Mouse (Mus musculus) hindbrain, embryonic 16.5 days (tissue): ENCODE results near the gene Cpsf4l. TPM values are rescaled to one million over a fixed set of nuclear protein-coding genes. Genes with fewer than 3 reads are reported as not detected.

Experiments
- ATAC-seq: fragments of 200-750 bp; cut with Nextera tagmentation; 2 replicates; pipeline ENCODE4 v1.8.0; 2017; ENCODE audit warnings: moderate TSS enrichment, moderate library complexity
- H3K27ac ChIP-seq: fragments of 300-500 bp; sonication (generic); 2 replicates; pipeline ENCODE4 v1.5.1; 2014; ENCODE audit warnings: low read depth, mild to moderate bottlenecking, control low read depth, low read length, moderate library complexity
- H3K27me3 ChIP-seq: fragments of 300-500 bp; sonication (generic); replicated peaks from 2 replicates; pipeline ENCODE4 v1.6.1; 2014; ENCODE audit warnings: low read length; ENCODE audit not compliant: control insufficient read depth, insufficient read depth
- H3K36me3 ChIP-seq: fragments of 300-500 bp; sonication (generic); 2 replicates; pipeline ENCODE4 v1.6.1; 2014; ENCODE audit warnings: mild to moderate bottlenecking, low read length, moderate library complexity, mixed read lengths; ENCODE audit not compliant: control insufficient read depth, insufficient read depth
- H3K4me1 ChIP-seq: fragments of 300-500 bp; sonication (generic); 2 replicates; pipeline ENCODE4 v1.6.1; 2014; ENCODE audit warnings: low read depth, low read length; ENCODE audit not compliant: control insufficient read depth, insufficient read depth
- H3K4me2 ChIP-seq: fragments of 300-500 bp; sonication (generic); 2 replicates; pipeline ENCODE4 v1.6.1; 2014; ENCODE audit warnings: mild to moderate bottlenecking, low read length, control low read depth, moderate library complexity
- H3K4me3 ChIP-seq: fragments of 300-500 bp; sonication (generic); 2 replicates; pipeline ENCODE4 v1.5.1; 2014; ENCODE audit warnings: mild to moderate bottlenecking, low read length, control low read depth, moderate library complexity
- H3K9ac ChIP-seq: fragments of 300-500 bp; sonication (generic); 2 replicates; pipeline ENCODE4 v1.6.1; 2014; ENCODE audit warnings: low read depth, mild to moderate bottlenecking, control low read depth, low read length, moderate library complexity
- H3K9me3 ChIP-seq: fragments of 300-500 bp; sonication (generic); 2 replicates; pipeline ENCODE4 v1.6.1; 2014; ENCODE audit warnings: mild to moderate bottlenecking, low read length, moderate library complexity; ENCODE audit not compliant: control insufficient read depth
- WGBS: fragments of 180-500 bp; shearing (Covaris S2); extraction: QIAGEN DNeasy Blood & Tissue Kit; methylation state at CpG from one replicate; pipeline ENCODE4 v1.1.7; 2014; 5-methylcytosine and 5-hydroxymethylcytosine counted together
- polyA plus RNA-seq: library from polyadenylated mRNA; unstranded; fragments of >200 nt; fragmentation: Nextera tagmentation; extraction: Ambion mirVana; gene quantifications from 2 replicates; pipeline ENCODE4 v1.2.1, GENCODE M21; 2015

Cpsf4l gene
- polyA plus RNA-seq, 1 experiment from 2014 or later = 0.19 TPM

DNA sequence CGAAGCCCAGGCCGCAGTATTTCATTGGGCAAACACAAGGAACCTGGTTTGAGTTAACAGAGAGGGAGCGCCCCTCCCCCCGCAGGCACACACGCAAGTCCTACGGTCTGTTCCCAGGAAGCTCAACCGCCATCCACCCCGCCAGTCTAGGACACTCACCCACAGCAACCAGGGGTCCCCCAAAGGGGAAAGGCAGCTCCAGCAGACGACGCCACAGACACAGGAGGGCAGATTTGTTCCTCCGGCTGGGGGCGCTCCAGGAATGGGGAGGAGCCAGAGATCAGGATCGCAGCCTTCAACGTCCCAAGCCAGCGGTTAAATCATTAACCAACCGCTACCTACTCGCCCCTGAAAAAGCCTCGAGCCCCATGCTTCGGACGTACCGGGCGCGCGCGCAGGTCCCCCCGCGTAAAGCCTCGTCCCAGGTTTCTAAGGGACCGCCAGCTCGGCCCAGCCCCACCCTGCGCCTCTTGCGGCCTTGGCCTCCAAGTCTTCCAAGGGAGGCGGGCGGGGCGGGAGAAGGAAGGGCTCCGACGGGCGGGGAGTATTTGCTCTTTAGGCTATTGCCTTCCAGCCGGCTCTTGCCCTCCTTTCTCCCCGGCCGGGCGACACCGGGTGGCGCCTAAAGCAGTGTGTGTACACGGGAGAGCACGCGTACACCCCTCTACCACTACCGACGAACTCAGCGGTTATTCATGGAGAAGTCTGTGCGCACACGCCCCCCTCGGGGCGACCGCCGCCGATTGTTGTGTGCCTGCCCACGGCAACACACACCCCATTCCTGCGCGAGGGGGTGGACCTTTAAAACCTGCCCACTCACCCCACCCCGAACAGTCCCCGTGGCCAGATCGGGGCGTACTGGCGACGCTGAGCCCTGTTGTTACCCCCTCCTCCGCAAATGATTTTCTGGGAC, 41.0 kb upstream of the Cpsf4l start:
- H3K36me3 ChIP-seq = no peaks in the 10 kb centered on the region
- peak overlapping the region; percentile 94 for H3K4me3 ChIP-seq
- peak overlapping the region; percentile 97 for H3K27ac ChIP-seq
- H3K4me1 ChIP-seq = peaks cover 35% of the 10 kb centered on the region
- H3K4me2 ChIP-seq = peak overlapping the region; percentile 90
- no peaks in the 10 kb centered on the region for H3K27me3 ChIP-seq
- WGBS = under 1% methylated on average over 64 of the region's 67 CpGs
- peak overlapping the region; percentile 99 for H3K9ac ChIP-seq
- peak; percentile 46 for ATAC-seq
- H3K9me3 ChIP-seq = no peaks in the 10 kb centered on the region

DNA sequence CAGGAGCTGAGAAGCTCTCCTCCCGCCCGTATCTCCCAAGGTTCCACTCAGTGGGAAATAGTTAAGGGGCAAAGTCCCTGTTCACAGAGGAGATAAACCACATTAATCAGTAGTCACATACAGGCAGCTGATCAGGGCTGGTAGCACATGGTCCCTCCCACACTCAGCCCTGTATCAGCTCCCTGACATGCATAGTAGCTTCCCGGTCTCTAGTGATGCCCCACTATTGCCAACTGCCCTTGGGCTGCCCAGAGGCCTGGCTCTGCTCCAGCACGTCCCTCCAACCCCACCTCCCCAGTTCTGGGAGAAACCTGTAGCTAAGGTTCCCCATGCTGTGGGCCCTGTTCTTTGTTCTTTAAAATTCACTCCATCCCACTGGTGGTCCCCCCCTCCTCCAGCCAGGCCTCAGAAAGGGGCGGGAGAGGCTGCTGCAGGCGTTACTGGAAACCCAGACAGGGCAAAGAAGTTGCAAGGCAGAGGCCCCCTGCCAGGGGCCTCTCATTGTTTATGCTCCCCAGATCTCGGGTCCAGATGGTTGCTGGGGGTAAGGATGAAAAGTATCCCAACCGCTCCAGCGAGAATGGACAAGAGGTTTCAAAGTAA, 40.0 kb upstream of the Cpsf4l start:
- no peaks in the 10 kb centered on the region for H3K27me3 ChIP-seq
- H3K9me3 ChIP-seq = no peaks in the 10 kb centered on the region
- peak overlapping the region; percentile 94 for H3K4me3 ChIP-seq
- WGBS = 1% methylated on average over 9 of the region's 9 CpGs
- H3K4me2 ChIP-seq = peak overlapping the region; percentile 90
- peak overlapping the region; percentile 97 for H3K27ac ChIP-seq
- peak; percentile 32; the same call in 1 of the 2 replicates for ATAC-seq
- H3K9ac ChIP-seq = peak overlapping the region; percentile 99
- H3K36me3 ChIP-seq = no peaks in the 10 kb centered on the region
- peaks cover 35% of the 10 kb centered on the region for H3K4me1 ChIP-seq

DNA sequence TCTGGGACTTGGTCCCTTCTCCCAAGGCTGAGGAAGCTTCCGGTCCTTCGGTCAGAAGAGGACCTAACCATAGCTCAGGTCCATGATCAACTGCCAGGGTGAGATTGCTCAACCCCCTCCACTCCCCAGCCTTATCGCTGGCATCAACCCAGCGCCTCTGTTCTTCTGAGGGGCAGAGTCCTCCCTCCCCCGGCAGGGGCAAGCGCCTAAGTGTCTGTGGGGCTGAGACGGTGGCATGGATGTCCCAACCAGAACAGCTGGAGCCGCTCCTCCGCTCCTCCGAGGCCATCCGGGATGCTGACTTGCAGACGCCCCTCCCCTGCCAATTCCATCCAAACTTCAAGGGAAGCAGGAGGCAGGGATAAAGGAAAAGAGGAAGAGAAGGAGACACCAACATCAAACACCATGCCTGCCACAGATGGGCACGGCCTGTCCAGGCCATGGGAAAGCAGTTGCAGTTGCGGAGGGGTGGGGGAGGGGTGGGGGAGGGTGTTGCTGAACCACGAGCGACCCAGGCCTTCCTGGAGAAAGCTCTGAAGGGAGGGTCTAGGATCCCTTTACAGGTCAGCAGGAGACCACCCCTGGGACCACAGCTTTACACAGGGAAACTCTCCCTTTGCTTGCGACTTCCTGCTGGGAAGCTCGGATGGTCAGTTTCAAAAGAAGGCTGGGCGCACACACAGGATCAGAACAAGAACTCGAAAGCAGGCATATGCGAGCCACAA, 39.1 kb upstream of the Cpsf4l start:
- H3K36me3 ChIP-seq = no peaks in the 10 kb centered on the region
- peak overlapping the region; percentile 99 for H3K9ac ChIP-seq
- peak overlapping the region; percentile 90 for H3K4me2 ChIP-seq
- peak overlapping the region; percentile 94 for H3K4me3 ChIP-seq
- ATAC-seq = no peak
- peaks cover 35% of the 10 kb centered on the region for H3K4me1 ChIP-seq
- no peaks in the 10 kb centered on the region for H3K9me3 ChIP-seq
- WGBS = 12% methylated on average over 21 of the region's 21 CpGs
- H3K27me3 ChIP-seq = no peaks in the 10 kb centered on the region
- H3K27ac ChIP-seq = peak overlapping the region; percentile 97

DNA sequence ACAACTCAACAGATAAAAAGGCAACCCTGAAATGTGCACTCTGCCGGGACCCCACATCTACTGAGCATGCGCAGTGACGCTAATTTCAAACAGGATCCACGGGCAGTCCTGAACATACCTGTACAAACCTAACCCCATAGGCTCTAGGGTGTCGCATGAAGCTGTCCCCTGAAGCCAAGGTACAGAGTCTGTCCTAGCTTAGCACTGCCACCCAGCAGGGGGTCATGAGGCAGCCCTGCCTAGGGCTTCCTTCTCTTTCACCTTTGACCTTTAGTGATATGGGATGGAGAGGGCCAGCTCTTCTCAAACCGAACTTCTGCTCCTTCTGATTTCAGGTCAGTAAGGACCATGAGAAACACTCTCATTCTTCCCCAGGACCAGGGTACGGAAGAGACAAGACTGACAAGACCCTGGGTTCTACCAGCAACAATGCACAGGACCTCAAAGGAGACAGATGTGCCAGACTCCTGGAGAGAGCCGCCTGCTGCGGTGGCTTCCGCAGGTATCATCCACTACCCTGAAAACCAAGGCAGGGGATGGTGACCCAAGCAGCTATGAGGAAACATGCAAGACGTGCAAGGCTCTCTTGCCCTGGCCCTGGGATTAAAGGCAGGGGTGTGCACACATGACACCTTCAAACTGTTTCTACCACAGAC, 38.0 kb upstream of the Cpsf4l start:
- H3K36me3 ChIP-seq = 0 out of 2 replicates have a peak, but pooled peaks cover 5% of the 10 kb centered on the region

DNA sequence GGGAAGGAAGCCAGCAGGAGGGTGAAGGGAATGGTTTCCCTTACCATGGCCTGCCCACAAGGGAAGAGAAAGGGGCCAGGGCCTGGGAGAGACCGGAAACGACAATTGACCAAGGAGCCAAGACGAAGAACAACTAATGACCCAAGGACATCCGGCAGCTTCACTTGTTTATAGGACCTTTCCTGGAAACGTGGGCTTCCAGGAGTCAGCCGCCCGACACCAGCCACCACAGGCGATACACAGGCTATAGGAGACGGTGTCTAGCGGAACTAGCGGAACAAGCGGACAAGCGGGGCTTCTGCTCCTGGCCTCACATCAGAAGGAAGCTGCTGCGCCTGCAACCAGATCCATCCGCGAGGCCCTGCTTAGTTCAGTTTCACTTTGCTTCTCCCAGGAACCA, 37.2 kb upstream of the Cpsf4l start:
- H3K4me3 ChIP-seq = no peak overlapping the region
- peaks cover 34% of the 10 kb centered on the region for H3K4me1 ChIP-seq
- no peak overlapping the region; the same call in 1 of the 2 replicates for H3K27ac ChIP-seq
- no peaks in the 10 kb centered on the region for H3K9me3 ChIP-seq
- 0 out of 2 replicates have a peak, but pooled peaks cover 5% of the 10 kb centered on the region for H3K36me3 ChIP-seq
- H3K27me3 ChIP-seq = no peaks in the 10 kb centered on the region
- WGBS = 73% methylated on average over 16 of the region's 16 CpGs
- H3K4me2 ChIP-seq = peak overlapping the region; percentile 5; the same call in 1 of the 2 replicates
- no peak overlapping the region for H3K9ac ChIP-seq
- no peak for ATAC-seq

More for the DNA sequence above, 38.0 kb upstream of the Cpsf4l start:
- Histone ChIP-seq H3K4me2 (peak overlapping the region; percentile 90), H3K27me3 (no peaks in the 10 kb centered on the region), H3K4me3 (no peak overlapping the region), H3K27ac (no peak overlapping the region), H3K9ac (0 out of 2 replicates have a peak overlapping the region, but pooled peaks have one; percentile 18), H3K4me1 (peaks cover 35% of the 10 kb centered on the region), H3K9me3 (no peaks in the 10 kb centered on the region)
- 77% methylated on average over 11 of the region's 11 CpGs for WGBS
- ATAC-seq = no peak

DNA sequence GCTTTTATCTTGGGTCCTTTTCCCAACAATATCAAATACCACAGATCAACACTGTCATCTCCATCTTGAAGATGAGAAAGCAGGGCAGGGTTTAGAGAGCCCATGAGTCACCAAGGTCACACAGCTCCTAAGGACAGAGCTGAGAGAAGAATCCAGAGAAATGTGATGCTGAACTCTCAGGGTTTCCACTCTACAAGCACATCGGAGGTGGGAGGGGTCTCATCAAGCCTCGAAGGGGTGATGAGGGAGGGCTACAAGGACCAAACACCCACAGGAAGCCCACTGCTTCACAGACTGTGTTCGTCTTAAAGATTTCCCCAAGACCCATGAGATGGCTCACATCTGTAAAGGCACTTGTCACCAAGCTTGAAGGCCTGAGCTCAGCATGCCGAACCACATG, 36.1 kb upstream of the Cpsf4l start:
- 0 out of 2 replicates have a peak, but pooled peaks cover 5% of the 10 kb centered on the region for H3K36me3 ChIP-seq
- H3K27ac ChIP-seq = no peak overlapping the region
- no peaks in the 10 kb centered on the region for H3K9me3 ChIP-seq
- ATAC-seq = no peak
- H3K9ac ChIP-seq = no peak overlapping the region
- peaks cover 31% of the 10 kb centered on the region for H3K4me1 ChIP-seq
- H3K27me3 ChIP-seq = no peaks in the 10 kb centered on the region
- no peak overlapping the region for H3K4me2 ChIP-seq
- H3K4me3 ChIP-seq = no peak overlapping the region
- WGBS = 72% methylated on average over 4 of the region's 4 CpGs

DNA sequence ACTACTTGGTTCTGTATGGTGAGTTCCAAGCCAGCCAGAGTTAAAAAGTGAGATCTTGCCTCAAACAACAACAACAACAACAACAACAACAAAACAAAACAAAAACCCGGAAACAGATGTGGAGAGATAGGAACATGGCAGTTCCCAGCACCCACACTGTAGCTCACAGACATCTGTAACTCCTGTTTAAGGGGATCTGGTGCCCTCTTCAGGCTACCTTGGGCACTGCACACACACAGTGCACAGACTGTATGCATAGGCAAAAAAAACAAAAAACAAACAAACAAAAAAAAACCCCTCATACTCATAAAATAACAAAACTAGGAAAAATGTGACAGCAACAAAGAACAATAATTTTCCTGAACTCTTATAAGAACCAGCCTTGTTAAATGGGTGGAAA, 33.2 kb upstream of the Cpsf4l start:
- no peak overlapping the region for H3K27ac ChIP-seq
- 0 out of 2 replicates have a peak, but pooled peaks cover 5% of the 10 kb centered on the region for H3K36me3 ChIP-seq
- H3K27me3 ChIP-seq = no peaks in the 10 kb centered on the region
- no peak overlapping the region for H3K4me3 ChIP-seq
- peaks cover 15% of the 10 kb centered on the region for H3K4me1 ChIP-seq
- no peaks in the 10 kb centered on the region for H3K9me3 ChIP-seq
- ATAC-seq = no peak
- no peak overlapping the region for H3K4me2 ChIP-seq
- H3K9ac ChIP-seq = no peak overlapping the region
- 88% methylated on average over 1 of the region's 1 CpGs for WGBS

DNA sequence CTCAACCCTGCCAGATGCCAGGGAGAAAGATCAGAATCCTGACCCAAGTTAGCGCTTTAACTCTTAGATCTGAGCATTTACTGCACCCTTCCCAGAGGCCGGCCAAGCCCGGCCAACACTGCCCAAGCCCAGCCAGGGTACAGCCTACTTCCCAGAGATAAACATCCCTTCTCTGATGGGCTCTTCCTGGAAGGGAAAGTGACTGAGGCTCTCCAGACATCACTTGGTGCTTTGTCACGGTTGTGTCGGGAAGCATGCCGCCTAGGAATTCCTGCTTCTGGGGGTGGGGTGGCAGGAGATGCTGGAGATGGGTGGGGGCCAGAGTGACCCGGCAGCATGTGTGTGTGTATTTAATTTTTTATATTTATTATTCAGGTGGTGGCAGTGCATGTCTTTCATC, 30.3 kb upstream of the Cpsf4l start:
- no peak overlapping the region for H3K27ac ChIP-seq
- 0 out of 2 replicates have a peak, but pooled peaks cover 5% of the 10 kb centered on the region for H3K36me3 ChIP-seq
- H3K27me3 ChIP-seq = no peaks in the 10 kb centered on the region

More for the DNA sequence above, 30.3 kb upstream of the Cpsf4l start:
- no peak for ATAC-seq
- no peak overlapping the region for H3K4me2 ChIP-seq
- no peak overlapping the region for H3K9ac ChIP-seq
- H3K4me1 ChIP-seq = peaks cover 7% of the 10 kb centered on the region
- 86% methylated on average over 7 of the region's 7 CpGs for WGBS
- no peak overlapping the region for H3K4me3 ChIP-seq
- H3K9me3 ChIP-seq = no peaks in the 10 kb centered on the region
